Mouse (Mus musculus): ENCODE measurements at regions not wholly inside any gene's neighbourhood (a gene's known extent, or its start where the extent isn't known, plus 50 kb on each side); places are given as distances from the start of the nearest gene placed in this dataset.

DNA sequence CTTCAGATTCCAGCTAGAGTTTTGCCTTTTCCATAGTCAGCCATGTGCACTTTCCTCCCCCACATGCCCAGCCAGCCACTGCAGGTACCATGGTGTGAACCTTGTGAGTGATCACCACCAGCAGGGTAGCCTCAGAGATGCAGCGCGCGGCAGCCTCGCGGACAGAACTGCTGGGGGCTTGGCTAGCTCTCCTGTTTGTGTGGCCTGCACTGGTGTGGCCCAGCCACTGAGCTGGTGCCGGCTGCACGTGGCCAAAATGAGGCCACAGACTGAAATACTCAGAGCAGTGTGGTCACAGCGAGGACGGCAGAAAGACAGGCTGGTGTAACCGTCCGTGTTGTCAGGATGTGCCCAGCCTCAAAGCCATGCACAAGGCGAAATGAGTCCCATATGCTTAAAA lies 197.4 kb downstream of the Smoc2 start:
- Histone ChIP-seq H3K36me3 (no peaks in the 10 kb centered on the region), H3K9ac (no peak overlapping the region), H3K9me3 (replicated peaks) (no peaks in the 10 kb centered on the region), H3K4me3 (no peak overlapping the region), H3K27me3 (no peaks in the 10 kb centered on the region), H3K27ac (no peak overlapping the region), H3K4me2 (replicated peaks) (no peak overlapping the region), H3K4me1 (0 out of 2 replicates have a peak, but pooled peaks cover 4% of the 10 kb centered on the region)
- ATAC-seq (ENCODE audit: low FRiP score), result no peak
- 74% methylated on average over 12 of the region's 12 CpGs for WGBS

DNA sequence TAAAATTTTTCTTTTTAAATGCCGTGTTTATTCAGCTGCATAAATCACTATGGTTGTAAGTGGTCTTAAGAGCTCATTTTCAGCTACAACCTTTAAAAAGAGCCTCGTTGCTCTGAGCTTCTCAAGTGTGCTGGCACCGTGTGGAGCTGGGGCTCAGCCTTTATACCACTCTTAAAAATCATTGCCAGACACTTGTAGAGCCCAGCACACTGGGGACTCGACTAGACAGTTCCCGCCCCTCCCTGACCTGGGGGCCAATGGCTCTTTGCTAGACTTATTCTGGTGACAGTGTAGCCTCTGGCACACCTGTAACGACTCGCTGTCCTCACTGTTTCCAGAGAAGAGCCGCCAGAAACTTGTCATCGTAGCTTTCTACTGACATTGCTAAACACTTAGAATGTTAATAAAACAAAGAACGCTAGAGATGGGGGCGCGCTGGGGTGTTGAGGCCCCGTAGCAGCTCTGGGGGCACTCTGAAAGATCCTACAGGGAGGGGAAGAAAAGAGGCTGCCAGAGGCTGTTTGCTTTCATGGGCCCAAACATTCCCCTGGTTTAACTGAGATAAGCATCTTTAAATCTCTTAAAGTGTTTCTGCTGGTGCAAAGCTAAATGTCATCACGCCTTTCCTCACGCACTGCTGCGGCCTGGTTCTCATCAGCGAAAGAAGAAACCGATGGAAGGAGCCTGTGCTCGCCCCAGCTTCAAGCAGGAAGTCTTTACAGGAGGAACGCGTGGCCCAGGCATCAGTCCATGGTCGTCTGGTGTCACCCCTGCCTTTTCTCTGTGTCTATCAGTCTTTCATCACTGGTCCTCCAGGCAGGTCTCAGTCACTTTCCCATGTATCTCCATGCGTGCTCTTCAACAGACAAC lies 196.7 kb downstream of the Smoc2 start:
- no peak overlapping the region for H3K4me2 ChIP-seq (replicated peaks)
- 67% methylated on average over 23 of the region's 23 CpGs for WGBS
- no peak for ATAC-seq (ENCODE audit: low FRiP score)

DNA sequence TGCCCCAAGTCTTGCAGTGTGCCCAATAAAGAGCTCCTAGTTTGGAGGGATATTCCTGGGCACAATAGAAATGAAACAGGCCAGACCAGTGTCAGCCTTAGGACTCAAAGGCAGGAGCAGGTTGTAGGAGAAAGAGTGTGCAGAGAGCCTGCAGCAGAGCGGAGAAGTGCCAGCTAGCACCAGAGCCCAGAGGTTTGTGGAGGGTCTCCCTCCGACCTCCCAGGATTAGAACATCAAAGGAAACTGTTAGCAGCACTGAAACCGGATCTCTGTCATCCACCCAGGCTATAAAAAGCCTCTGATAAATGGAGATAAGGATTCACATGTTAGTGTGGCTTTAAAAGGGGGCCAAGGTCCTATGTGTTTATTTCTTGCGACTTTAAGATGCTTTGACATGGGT lies 196.0 kb downstream of the Smoc2 start:
- Histone ChIP-seq H3K4me1 (0 out of 2 replicates have a peak, but pooled peaks cover 4% of the 10 kb centered on the region), H3K27me3 (no peaks in the 10 kb centered on the region), H3K36me3 (no peaks in the 10 kb centered on the region), H3K9ac (no peak overlapping the region), H3K27ac (no peak overlapping the region), H3K4me3 (no peak overlapping the region), H3K9me3 (replicated peaks) (no peaks in the 10 kb centered on the region), H3K4me2 (replicated peaks) (no peak overlapping the region)
- no peak for ATAC-seq (ENCODE audit: low FRiP score)
- 40% methylated on average over 4 of the region's 4 CpGs for WGBS

More for the DNA sequence above, 196.7 kb downstream of the Smoc2 start:
- no peaks in the 10 kb centered on the region for H3K27me3 ChIP-seq
- 0 out of 2 replicates have a peak, but pooled peaks cover 4% of the 10 kb centered on the region for H3K4me1 ChIP-seq
- no peak overlapping the region for H3K9ac ChIP-seq
- H3K4me3 ChIP-seq, result no peak overlapping the region
- H3K36me3 ChIP-seq, result no peaks in the 10 kb centered on the region
- no peak overlapping the region for H3K27ac ChIP-seq
- H3K9me3 ChIP-seq (replicated peaks), result no peaks in the 10 kb centered on the region

DNA sequence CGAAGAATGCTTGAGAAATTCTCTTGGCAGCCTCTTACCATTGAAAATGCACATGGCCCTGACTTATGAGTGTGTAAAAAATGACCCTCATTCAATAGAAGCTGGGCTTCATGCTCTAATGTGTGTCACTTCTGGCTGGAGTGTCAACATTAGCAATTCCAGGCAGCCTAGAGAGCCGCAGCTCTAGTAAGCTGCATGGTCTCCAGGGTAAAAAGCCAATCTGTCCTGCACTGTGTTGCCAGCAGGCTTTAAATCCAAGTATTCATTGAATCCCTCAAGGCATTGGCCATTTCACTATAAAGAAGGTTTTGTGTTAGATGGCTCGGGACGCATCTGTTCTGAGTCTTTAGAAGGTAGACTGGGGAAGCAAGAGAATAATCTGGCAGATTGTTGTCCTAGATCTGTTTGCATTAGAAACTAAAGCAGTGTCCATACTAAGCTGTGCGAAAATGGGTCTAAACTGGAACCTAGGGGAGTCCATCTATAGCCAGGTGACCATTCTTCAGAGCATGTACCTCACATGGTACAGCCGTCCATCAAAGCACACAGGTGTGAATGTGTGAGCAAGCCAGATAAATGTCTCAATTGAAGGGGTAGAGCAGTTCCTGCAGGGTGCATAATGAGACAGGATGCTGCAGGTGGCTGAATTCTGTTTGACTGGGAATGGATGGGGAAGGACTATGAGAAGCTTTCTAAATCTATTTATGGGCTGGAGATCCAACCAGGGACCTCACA lies 189.6 kb downstream of the Smoc2 start:
- 55% methylated on average over 6 of the region's 6 CpGs for WGBS
- H3K4me3 ChIP-seq, result no peak overlapping the region
- H3K9me3 ChIP-seq (replicated peaks), result no peaks in the 10 kb centered on the region
- H3K27ac ChIP-seq, result peak overlapping the region; percentile 37; the same call in 1 of the 2 replicates
- H3K4me1 ChIP-seq, result peaks cover 20% of the 10 kb centered on the region
- H3K9ac ChIP-seq, result no peak overlapping the region
- H3K36me3 ChIP-seq, result no peaks in the 10 kb centered on the region
- H3K4me2 ChIP-seq (replicated peaks), result no peak overlapping the region
- no peaks in the 10 kb centered on the region for H3K27me3 ChIP-seq
- ATAC-seq (ENCODE audit: low FRiP score), result peak; percentile 87

DNA sequence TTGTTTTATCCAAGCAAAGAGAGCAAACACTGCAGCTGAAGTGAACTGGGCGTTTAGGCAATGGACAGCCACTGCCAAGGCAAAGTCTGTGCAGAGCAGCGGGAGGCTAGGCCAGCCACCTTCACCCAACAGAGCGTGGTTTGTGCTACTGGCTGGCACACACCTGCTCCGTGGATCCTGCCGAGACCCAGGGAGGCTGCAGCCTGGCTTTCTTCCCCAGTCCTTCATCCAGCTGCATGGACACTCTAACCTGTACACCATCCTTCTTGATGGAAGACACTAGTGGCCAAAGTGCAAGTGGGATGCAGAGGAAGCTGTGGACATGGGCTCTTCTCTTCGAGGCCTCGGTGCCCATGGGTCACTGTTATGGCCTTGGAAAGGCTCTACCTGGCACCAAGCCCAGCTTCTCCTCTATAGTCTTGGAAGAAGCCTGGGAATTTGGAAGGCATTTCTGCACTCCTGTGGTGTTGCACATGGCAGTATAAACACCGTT lies 176.0 kb downstream of the Smoc2 start:
- Histone ChIP-seq H3K9me3 (replicated peaks) (no peaks in the 10 kb centered on the region), H3K9ac (no peak overlapping the region), H3K27ac (peak overlapping the region; percentile 12; the same call in 1 of the 2 replicates), H3K4me2 (replicated peaks) (no peak overlapping the region), H3K4me1 (peaks cover 16% of the 10 kb centered on the region), H3K27me3 (no peaks in the 10 kb centered on the region), H3K4me3 (no peak overlapping the region), H3K36me3 (no peaks in the 10 kb centered on the region)
- ATAC-seq (ENCODE audit: low FRiP score), result no peak
- 57% methylated on average over 8 of the region's 8 CpGs for WGBS

Measured in hindbrain, embryonic 12.5 days (tissue).